Mouse (Mus musculus): ENCODE data around the gene Kbtbd3.
A peak's percentile ranks its signal among the peaks of the same experiment; 100 is the strongest.

The Kbtbd3 gene

GRCm38 (mm10) chr9:4309351-4310085 is at the start of gene Kbtbd3, which contains the start of gene Aasdhppt:
TSS of gene Kbtbd3 (plus strand) at chr9:4309833.
TSS of gene Aasdhppt (minus strand) at chr9:4309471.
- DNase-seq (ENCODE audit: low spot score): peak; percentile 97

- no peak for DNase-seq (ENCODE audit: low spot score)
Measured at GRCm38 (mm10) chr9:4259841-4260745, 49.5 kb upstream of the Kbtbd3 start.

- no peak for DNase-seq (ENCODE audit: low spot score)
Measured at GRCm38 (mm10) chr9:4260746-4261090, 48.9 kb upstream of the Kbtbd3 start.

GRCm38 (mm10) chr9:4266881-4267280 is 42.8 kb upstream of the Kbtbd3 start:
- no peak for DNase-seq (ENCODE audit: low spot score)

- no peak for DNase-seq (ENCODE audit: low spot score)
Measured at GRCm38 (mm10) chr9:4283850-4284249, 25.8 kb upstream of the Kbtbd3 start.

- no peak for DNase-seq (ENCODE audit: low spot score)
Measured at GRCm38 (mm10) chr9:4300466-4300865, 9.2 kb upstream of the Kbtbd3 start.

- DNase-seq (ENCODE audit: low spot score): no peak
Measured at GRCm38 (mm10) chr9:4304867-4305266, 4.8 kb upstream of the Kbtbd3 start.

GRCm38 (mm10) chr9:4308628-4309350 is 844 bp upstream of the Kbtbd3 start:
- DNase-seq (ENCODE audit: low spot score): no peak

- no peak for DNase-seq (ENCODE audit: low spot score)
Measured at GRCm38 (mm10) chr9:4310706-4311105, 1.1 kb downstream of the Kbtbd3 start.

- DNase-seq (ENCODE audit: low spot score): no peak
Measured at GRCm38 (mm10) chr9:4311162-4311561, 1.5 kb downstream of the Kbtbd3 start.

GRCm38 (mm10) chr9:4313946-4314345 is 4.3 kb downstream of the Kbtbd3 start:
- no peak for DNase-seq (ENCODE audit: low spot score)

- DNase-seq (ENCODE audit: low spot score): no peak
Measured at GRCm38 (mm10) chr9:4315746-4316145, 6.1 kb downstream of the Kbtbd3 start.

GRCm38 (mm10) chr9:4318939-4319721 is 9.5 kb downstream of the Kbtbd3 start:
- DNase-seq (ENCODE audit: low spot score): no peak

- no peak for DNase-seq (ENCODE audit: low spot score)
Measured at GRCm38 (mm10) chr9:4353163-4353562, 43.5 kb downstream of the Kbtbd3 start.

- DNase-seq (ENCODE audit: low spot score): peak; percentile 99
Measured at GRCm38 (mm10) chr9:4375828-4376639, 66.4 kb downstream of the Kbtbd3 start, which contains the start of gene Msantd4. TSS of gene Msantd4 (plus strand) at chr9:4376562.

GRCm38 (mm10) chr9:4376640-4377120 is 67.0 kb downstream of the Kbtbd3 start:
- DNase-seq (ENCODE audit: low spot score): no peak

All from left cerebral cortex, adult 11 months (tissue).